Mouse (Mus musculus) brain, embryonic 18.5 days (tissue): ENCODE data around the gene Ifitm5.

Experiments
- DNase-seq: peaks from one replicate; pipeline ENCODE4 v3.0.0-alpha.2; 2012; ENCODE audit warnings: low read depth, low spot score

Gene Ifitm5

GRCm38 (mm10) chr7:140962733-140963132, 12.6 kb upstream of the Ifitm5 start:
- DNase-seq = no peak

DNA sequence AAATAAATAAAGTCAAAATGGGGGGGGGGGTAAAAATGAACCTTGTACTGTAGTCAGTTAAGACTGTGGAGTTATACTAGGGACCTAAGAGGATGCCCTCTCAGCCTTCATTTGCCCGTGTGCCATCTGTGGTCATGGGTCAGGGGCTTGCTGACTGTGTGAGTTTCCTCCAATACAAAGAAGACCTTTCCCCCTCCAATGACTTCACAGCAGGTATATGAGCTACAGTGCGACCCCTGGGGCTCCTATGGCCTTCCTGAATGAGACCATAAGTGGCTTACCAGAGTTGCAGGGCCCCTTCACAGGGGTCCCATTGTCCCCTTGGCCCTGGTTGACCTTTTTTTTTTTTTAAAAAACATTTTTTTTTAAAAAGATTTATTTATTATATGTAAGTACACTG, 11.3 kb upstream of the Ifitm5 start:
- no peak for DNase-seq

DNA sequence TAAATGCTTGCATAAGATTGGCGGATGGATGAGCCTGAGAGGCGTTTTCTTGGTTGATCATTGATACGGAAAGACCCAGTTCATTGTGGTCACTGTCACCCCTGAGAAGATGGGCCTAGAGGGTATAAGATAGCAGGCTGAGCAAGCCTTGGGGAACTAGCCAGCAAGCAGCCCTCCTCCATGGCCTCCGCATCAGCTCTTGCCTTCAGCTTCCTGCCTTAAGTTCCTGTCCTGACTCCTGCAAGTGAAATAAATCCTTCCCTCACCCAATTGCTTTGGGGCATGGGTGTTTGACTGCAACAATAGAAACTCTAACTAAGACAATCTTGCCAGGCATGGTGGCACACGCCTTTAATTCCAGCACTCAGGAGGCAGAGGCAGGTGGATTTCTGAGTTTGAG, 9.9 kb upstream of the Ifitm5 start:
- no peak for DNase-seq

DNA sequence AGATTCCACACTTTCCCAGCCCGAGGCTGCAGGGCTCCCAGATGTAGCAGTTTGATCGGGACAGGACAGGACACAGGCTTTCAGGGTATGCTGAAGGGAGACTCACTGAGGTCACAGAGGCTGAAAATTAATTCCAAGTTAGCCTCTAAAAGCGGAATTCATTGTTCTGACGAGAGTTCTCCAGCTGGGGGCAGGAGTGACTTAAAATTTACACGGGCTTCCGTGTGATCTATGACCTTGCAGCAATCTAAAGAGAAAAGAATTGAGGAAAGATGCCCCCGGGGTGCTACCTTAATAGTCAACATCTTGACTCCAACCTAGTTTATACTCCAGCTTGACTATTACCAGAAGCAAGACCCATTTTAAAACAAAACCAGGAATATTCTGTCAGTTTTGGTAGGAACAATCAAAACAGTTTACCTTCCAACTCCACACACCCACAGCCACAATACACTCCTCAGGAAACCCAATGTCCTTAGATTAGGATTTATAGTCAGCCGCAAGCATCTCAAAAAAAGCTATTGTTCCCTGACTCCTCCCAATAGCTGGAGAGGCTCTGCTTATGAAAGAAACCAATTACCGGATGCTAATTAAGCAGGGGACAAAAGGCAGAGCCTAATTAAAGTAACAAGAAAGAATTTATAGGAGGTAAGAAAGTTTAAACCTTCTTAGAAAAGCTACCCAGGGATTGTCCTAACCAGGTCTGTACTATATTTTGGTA, 9.2 kb upstream of the Ifitm5 start:
- DNase-seq = no peak

GRCm38 (mm10) chr7:140956556-140956869, 6.4 kb upstream of the Ifitm5 start:
- DNase-seq = no peak

- no peak for DNase-seq
Measured at GRCm38 (mm10) chr7:140955758-140956555, 5.9 kb upstream of the Ifitm5 start, which contains the start of the genes Gm45717 and Ifitm2. Gene Gm45717 (minus strand): TSS chr7:140955937. Gene Ifitm2 (minus strand): TSS chr7:140955987.

DNA sequence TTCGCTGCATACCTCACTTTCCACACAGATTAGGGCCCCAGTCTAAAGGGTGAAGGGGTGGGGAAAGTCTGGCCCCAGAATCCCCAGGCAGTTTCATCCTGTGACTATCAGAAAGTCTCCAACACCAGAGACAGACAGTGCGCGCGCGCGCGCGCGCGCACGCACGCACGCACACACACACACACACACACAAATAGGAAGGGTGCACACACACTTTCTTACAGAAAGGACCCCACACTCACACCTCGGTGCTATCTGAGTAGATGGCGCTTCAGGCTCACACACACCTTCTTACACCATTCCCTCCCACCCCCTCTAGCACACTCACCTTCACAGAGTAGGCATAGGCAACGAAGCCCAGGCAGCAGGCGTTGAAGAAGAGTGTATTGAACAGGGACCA, 5.3 kb upstream of the Ifitm5 start:
- no peak for DNase-seq

- no peak for DNase-seq
Measured at GRCm38 (mm10) chr7:140954733-140955071, 4.6 kb upstream of the Ifitm5 start.

DNA sequence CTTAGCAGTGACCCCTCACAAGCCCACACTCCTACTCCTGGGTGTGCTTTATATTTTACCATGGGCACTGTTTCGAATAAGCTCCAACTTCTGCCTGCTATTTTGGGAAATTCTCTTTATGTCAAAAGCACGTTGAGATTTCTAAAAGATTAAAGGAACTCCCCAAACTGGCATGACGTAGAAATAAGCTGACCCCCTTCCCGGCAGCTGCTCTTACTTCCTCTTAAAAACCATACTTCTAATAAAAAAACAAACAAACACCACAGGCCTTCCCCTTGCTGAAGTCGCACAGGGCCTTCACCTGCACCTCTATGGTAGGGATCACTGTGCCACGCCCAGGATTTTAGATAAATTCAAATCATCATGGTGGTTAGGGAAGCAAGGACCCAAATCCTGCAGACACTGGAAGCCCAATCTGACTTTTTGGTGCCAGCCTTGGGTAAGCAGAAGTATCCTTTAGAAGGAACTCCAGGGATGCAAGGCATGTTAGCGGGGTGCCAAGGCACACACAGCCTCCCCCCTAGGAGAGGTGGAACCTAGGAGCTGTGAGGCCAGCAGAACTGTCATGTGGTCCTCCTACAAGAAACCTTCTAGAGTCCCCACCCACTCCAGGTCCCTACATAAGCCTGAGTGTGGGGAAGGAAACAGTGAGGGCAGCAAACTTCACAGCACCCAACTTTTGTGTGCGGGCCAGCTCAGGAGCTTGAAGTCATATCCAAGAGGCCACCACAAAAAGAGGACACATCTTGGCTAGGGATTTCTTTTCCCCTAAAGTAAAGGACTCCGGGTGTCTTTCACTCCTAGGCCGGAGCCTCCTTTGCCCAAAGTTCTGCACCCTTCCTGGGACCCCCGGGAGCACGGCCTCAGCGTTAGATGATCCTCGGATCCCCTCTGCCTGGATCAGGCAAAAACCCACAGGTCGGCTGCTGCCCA, 4.0 kb upstream of the Ifitm5 start:
- DNase-seq = no peak

DNA sequence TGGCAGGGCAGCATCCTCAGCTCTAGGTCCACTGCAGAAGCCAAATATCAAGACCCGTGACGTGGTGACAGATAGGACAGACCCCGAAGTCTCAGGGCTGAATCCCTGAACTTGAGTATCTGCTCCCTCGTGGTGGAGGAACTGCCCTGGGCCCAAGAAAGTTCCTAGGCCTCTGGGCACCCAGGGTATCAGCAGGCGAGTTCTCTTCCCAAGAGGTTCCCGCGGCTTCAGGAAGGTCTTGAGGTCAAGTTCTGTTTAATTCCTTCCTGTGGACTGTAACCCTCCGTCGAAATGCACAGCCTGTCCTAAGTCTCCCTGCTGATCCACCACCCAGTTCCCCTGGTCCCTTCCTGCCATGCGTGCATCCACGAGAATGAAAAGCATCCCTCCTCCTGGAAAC, 3.0 kb upstream of the Ifitm5 start:
- DNase-seq = no peak

GRCm38 (mm10) chr7:140952441-140952840, 2.4 kb upstream of the Ifitm5 start:
- DNase-seq = no peak

- no peak for DNase-seq
Measured at GRCm38 (mm10) chr7:140951765-140952164, 1.7 kb upstream of the Ifitm5 start.

DNA sequence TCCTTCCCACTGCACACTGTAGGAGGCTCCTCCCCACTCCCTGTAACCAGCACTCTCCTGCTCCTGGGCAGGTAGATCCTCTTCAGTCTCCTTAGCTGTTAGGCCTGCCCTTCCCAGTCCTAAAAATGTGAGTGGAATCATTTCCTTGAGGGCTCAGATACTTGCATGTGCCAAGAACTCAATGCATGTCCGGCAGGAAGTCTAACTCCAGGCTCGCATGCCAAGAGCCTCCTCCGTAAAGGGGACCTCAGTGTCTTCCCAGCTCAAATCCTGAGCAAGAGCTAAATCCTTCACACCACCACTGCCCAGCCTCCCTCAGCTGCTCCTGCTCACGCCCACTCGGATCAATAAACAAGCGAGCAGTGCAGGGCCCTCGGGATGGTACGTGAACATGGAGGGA, 960 bp upstream of the Ifitm5 start:
- no peak for DNase-seq

DNA sequence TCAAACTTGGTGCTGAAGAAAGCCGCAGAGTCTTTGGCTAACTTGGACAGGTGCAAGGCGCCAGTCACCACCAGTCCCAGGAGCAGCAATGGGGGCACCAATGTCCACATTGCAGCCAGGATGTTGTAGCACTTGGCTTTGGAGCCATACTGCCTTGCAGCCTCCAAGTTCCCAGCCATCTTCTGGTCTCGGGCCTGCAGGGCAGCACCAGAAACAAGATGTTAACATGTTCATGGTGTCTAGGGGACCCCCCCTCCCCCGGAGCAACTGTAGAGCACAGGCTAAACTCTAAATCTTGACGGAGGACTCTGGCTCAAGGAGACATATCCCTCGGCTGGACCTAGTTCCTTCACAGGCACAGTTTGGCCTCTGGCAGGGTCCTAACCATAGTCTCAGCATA, 836 bp downstream of the Ifitm5 start:
- DNase-seq = no peak

DNA sequence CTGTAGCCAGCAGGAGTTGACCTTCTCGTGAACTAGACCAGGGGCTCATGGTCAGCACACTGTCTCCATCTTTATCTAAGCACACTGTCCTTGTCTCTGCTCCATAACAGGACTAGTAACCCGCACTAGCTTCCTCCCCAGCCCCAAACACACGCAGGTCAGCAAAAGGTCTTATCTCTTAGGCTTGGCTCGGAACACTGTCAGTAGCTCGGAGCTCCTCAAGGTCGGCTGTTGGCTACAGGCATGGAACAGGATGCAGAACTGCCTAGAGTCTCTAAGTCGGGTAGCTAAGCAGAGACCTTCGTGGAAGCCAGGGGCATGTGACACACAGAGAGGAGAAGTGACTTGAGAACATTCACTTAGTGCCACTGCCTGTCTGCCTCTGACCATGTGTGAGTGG, 1.9 kb downstream of the Ifitm5 start:
- no peak for DNase-seq

DNA sequence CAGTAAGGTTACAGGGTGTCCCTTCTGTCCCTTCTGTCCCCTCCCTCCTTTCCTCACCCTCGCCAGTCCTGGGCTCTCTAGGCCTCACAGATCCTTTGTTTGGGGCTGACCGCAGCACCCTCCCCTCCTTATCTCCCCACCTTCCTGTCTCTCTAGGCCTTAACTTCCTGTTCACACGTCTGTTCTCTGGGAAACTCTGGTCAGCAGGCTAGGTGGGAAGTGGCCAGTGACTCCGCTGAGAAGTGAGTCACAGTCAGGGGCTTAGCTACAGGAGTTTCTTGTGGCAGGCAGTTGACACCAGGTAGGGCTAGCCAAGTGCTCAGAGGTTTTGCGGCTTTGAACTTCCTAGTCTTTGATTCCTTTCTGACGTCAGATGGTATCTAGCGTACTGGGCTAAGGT, 3.1 kb downstream of the Ifitm5 start:
- no peak for DNase-seq

- DNase-seq = no peak
Measured at GRCm38 (mm10) chr7:140946311-140946710, 3.8 kb downstream of the Ifitm5 start.

DNA sequence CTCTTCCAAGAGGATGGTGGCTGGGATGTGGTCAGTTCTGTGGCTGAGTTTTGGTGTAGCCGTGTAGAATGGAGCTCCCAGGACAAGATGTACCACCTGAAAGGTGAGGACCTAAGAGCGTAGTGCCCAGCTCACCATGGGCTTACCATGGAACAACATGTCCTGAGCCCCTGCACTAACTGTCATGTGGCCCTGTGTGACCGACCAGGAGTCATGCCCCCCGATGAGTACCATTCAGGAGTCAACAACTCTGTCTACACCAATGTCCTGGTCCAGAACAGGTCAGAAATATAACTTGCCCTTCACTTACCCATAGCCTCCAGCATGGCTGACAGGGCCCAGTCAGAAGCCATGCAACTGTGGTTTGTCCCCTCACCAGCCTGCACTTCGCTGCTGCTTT, 4.8 kb downstream of the Ifitm5 start:
- DNase-seq = no peak

GRCm38 (mm10) chr7:140944236-140944635, 5.9 kb downstream of the Ifitm5 start:
- no peak for DNase-seq

DNA sequence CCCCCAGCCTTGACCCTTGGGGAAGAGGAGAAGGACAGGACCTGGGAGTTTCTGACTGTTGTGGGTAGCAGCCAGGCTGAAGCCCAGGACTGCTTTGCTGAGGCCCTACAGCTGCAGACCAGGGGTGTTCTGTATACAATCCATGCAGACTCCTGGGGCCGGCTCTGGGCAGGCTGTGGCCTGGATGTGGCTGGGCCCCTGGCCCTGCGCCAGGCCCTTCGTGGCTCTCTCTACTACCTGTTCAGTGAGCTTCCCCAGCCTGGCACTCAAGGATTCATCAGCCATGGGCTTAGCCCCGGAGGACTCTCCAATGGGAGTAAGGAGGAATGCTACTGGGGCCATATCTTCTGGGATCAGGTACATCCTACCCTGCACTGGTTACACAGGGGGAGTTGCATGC, 6.7 kb downstream of the Ifitm5 start:
- no peak for DNase-seq

- DNase-seq = no peak
Measured at GRCm38 (mm10) chr7:140942811-140943210, 7.3 kb downstream of the Ifitm5 start.

DNA sequence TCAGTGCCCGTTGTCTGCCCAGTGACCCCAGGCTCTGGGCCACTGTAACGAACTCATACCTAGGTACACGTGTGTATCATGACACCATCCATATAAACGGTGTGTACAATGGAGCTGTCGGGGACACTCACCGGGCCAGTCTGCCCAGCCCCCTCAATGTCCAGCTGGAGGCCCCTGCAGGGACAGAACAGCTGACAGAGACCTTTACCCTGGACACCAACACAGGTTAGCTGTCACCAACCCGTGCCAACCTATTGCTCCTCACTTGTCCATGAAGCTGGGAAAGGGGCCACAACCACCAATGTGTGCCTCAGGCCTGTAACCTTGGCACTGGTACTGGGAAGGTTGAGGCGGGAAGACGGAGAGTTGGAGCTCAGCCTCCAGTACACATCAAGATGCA, 7.8 kb downstream of the Ifitm5 start:
- no peak for DNase-seq
